Mouse (Mus musculus): ENCODE data around the gene Josd1. TPM values are rescaled to one million over a fixed set of nuclear protein-coding genes. Genes with fewer than 3 reads are reported as not detected.

Josd1 gene
- polyA plus RNA-seq, 1 experiment from 2014 or later: 16.6 TPM

- Histone ChIP-seq H3K4me3 (no peak overlapping the region), H3K36me3 (replicated peaks) (peaks cover 45% of the 10 kb centered on the region), H3K4me1 (no peaks in the 10 kb centered on the region), H3K27ac (no peak overlapping the region), H3K27me3 (ENCODE audit: poor library complexity, severe bottlenecking) (no peaks in the 10 kb centered on the region), H3K9me3 (no peaks in the 10 kb centered on the region)
- DNase-seq (ENCODE audit: extremely low spot score, low spot score): no peak
- 87% methylated on average over 12 of the region's 12 CpGs for WGBS
Observed at GRCm38 (mm10) chr15:79641135-79641817, 46.4 kb downstream of the Josd1 start.

GRCm38 (mm10) chr15:79630471-79630870, 57.2 kb downstream of the Josd1 start:
- no peak for DNase-seq (ENCODE audit: extremely low spot score, low spot score)
- 83% methylated on average over 2 of the region's 2 CpGs for WGBS
- Histone ChIP-seq H3K9me3 (no peaks in the 10 kb centered on the region), H3K36me3 (replicated peaks) (peaks cover 83% of the 10 kb centered on the region), H3K27me3 (ENCODE audit: poor library complexity, severe bottlenecking) (no peaks in the 10 kb centered on the region), H3K4me3 (no peak overlapping the region), H3K27ac (no peak overlapping the region), H3K4me1 (no peaks in the 10 kb centered on the region)

Other genes with a start within 250 kb of the Josd1 start
- 117 and 123 TPM in 2 replicates for gene Csnk1e, start 232.4 kb downstream of the Josd1 start, polyA plus RNA-seq (2016; fragmentation: Nextera tagmentation; extraction: Ambion mirVana)
- not detected in 2 replicates for gene Kcnj4, start 182.7 kb downstream of the Josd1 start, polyA plus RNA-seq (2016; fragmentation: Nextera tagmentation; extraction: Ambion mirVana)
- 7.4 and 7.5 TPM in 2 replicates for gene Kdelr3, start 171.5 kb downstream of the Josd1 start, polyA plus RNA-seq (2016; fragmentation: Nextera tagmentation; extraction: Ambion mirVana)
- 43.7 and 48.9 TPM in 2 replicates for gene Ddx17, start 141.2 kb downstream of the Josd1 start, polyA plus RNA-seq (2016; fragmentation: Nextera tagmentation; extraction: Ambion mirVana)
- 1.2 and 1.8 TPM in 2 replicates for gene Dmc1, start 82.8 kb downstream of the Josd1 start, polyA plus RNA-seq (2016; fragmentation: Nextera tagmentation; extraction: Ambion mirVana)
- gene Fam227a, start 29.0 kb downstream of the Josd1 start, polyA plus RNA-seq (2016; fragmentation: Nextera tagmentation; extraction: Ambion mirVana): 1.8 and 2.5 TPM in 2 replicates
- gene Cby1, start 28.7 kb downstream of the Josd1 start, polyA plus RNA-seq (2016; fragmentation: Nextera tagmentation; extraction: Ambion mirVana): 79.1 and 80.3 TPM in 2 replicates
- gene Tomm22, start 17.1 kb downstream of the Josd1 start, polyA plus RNA-seq (2016; fragmentation: Nextera tagmentation; extraction: Ambion mirVana): 268 and 286 TPM in 2 replicates
- gene Gtpbp1, start 2.9 kb upstream of the Josd1 start, polyA plus RNA-seq (2016; fragmentation: Nextera tagmentation; extraction: Ambion mirVana): 48.3 and 52.5 TPM in 2 replicates
- gene Sun2, start 54.6 kb upstream of the Josd1 start, polyA plus RNA-seq (2016; fragmentation: Nextera tagmentation; extraction: Ambion mirVana): 2.0 and 3.4 TPM in 2 replicates
- gene Dnal4, start 89.9 kb upstream of the Josd1 start, polyA plus RNA-seq (2016; fragmentation: Nextera tagmentation; extraction: Ambion mirVana): 63.3 and 70.8 TPM in 2 replicates
- 1.6 and 1.7 TPM in 2 replicates for gene Nptxr, start 116.8 kb upstream of the Josd1 start, polyA plus RNA-seq (2016; fragmentation: Nextera tagmentation; extraction: Ambion mirVana)
- not detected in 2 replicates for gene Npcd, start 146.3 kb upstream of the Josd1 start, polyA plus RNA-seq (2016; fragmentation: Nextera tagmentation; extraction: Ambion mirVana)
- 21.6 and 22.3 TPM in 2 replicates for gene Cbx6, start 146.8 kb upstream of the Josd1 start, polyA plus RNA-seq (2016; fragmentation: Nextera tagmentation; extraction: Ambion mirVana)
- 9.2 and 11.0 TPM in 2 replicates for gene Apobec3, start 203.7 kb upstream of the Josd1 start, polyA plus RNA-seq (2016; fragmentation: Nextera tagmentation; extraction: Ambion mirVana)

Data from forebrain, embryonic 10.5 days (tissue).